Comparison of ENCODE assay signal across 19 mouse cellular contexts in genomic region chr16:12300523-12300922, GRCm38 (mm10).
DNase-seq lines count a peak whose midpoint lies in the region; ATAC-seq and TF ChIP-seq lines count a peak whose summit lies in the region.
"Had no signal": no experiment of that assay in that cellular context is flagged by ENCODE, and none has a peak within 500 bp of the region (broad histone marks: within the 10 kb centered on the region; RNA-seq: fewer than 3 reads in every experiment).

No protein-coding gene starts in this region.

- no peak for TF ChIP-seq CTCF in lung, embryonic 14.5 days (IDR thresholded peaks at IDR 0.05; ENCODE audit: low read depth)

- H3K27ac ChIP-seq in hindbrain, embryonic 14.5 days: no peak overlapping the region
- no peak overlapping the region for H3K27ac ChIP-seq in hindbrain, embryonic 13.5 days
- H3K27ac ChIP-seq in lung, embryonic 14.5 days (ENCODE audit: low read depth): no peak overlapping the region
- no peak overlapping the region for H3K27ac ChIP-seq in midbrain, embryonic 14.5 days (replicated peaks; ENCODE audit: low read depth, low read length)
- H3K27ac ChIP-seq in midbrain, embryonic 11.5 days (ENCODE audit: low read depth, low read length): no peak overlapping the region
- no peak overlapping the region for H3K27ac ChIP-seq in heart, embryonic 10.5 days
- H3K27ac ChIP-seq: embryonic facial prominence, embryonic 13.5 days; forebrain, embryonic 13.5 days; heart, embryonic 15.5 days; hindbrain, embryonic 10.5 days had no signal

- H3K4me3 ChIP-seq in hindbrain, embryonic 14.5 days (replicated peaks; ENCODE audit: low read length): no peak overlapping the region
- no peak overlapping the region for H3K4me3 ChIP-seq in hindbrain, embryonic 13.5 days
- no peak overlapping the region for H3K4me3 ChIP-seq in lung, embryonic 14.5 days (ENCODE audit: low read depth, low read length)
- no peak overlapping the region for H3K4me3 ChIP-seq in midbrain, embryonic 14.5 days (replicated peaks; ENCODE audit: low read depth, low read length)
- no peak overlapping the region for H3K4me3 ChIP-seq in midbrain, embryonic 11.5 days (ENCODE audit: low read depth, low read length)
- H3K4me3 ChIP-seq in heart, embryonic 10.5 days: no peak overlapping the region
- H3K4me3 ChIP-seq: embryonic facial prominence, embryonic 13.5 days; forebrain, embryonic 13.5 days; heart, embryonic 15.5 days; hindbrain, embryonic 10.5 days had no signal

- no peak overlapping the region for H3K9ac ChIP-seq in hindbrain, embryonic 14.5 days
- H3K9ac ChIP-seq in hindbrain, embryonic 13.5 days: no peak overlapping the region
- H3K9ac ChIP-seq in lung, embryonic 14.5 days: no peak overlapping the region
- no peak overlapping the region for H3K9ac ChIP-seq in midbrain, embryonic 14.5 days (replicated peaks; ENCODE audit: low read length)
- no peak overlapping the region for H3K9ac ChIP-seq in midbrain, embryonic 11.5 days (ENCODE audit: low read length)
- H3K9ac ChIP-seq: embryonic facial prominence, embryonic 13.5 days; forebrain, embryonic 13.5 days; heart, embryonic 15.5 days had no signal

- no peaks in the 10 kb centered on the region for H3K36me3 ChIP-seq in hindbrain, embryonic 14.5 days (replicated peaks; ENCODE audit: control insufficient read depth, insufficient read depth)
- H3K36me3 ChIP-seq in hindbrain, embryonic 13.5 days: no peaks in the 10 kb centered on the region
- no peaks in the 10 kb centered on the region for H3K36me3 ChIP-seq in lung, embryonic 14.5 days (ENCODE audit: insufficient read depth)
- no peaks in the 10 kb centered on the region for H3K36me3 ChIP-seq in midbrain, embryonic 14.5 days (ENCODE audit: control insufficient read depth, insufficient read depth, low read length)
- H3K36me3 ChIP-seq in midbrain, embryonic 11.5 days (ENCODE audit: control insufficient read depth, insufficient read depth, low read length): no peaks in the 10 kb centered on the region
- H3K36me3 ChIP-seq in heart, embryonic 10.5 days: no peaks in the 10 kb centered on the region
- H3K36me3 ChIP-seq: embryonic facial prominence, embryonic 13.5 days; heart, embryonic 15.5 days; hindbrain, embryonic 10.5 days had no signal

- no peaks in the 10 kb centered on the region for H3K4me1 ChIP-seq in hindbrain, embryonic 14.5 days (replicated peaks; ENCODE audit: control insufficient read depth, insufficient read depth, low read length)
- no peaks in the 10 kb centered on the region for H3K4me1 ChIP-seq in hindbrain, embryonic 13.5 days (replicated peaks)
- H3K4me1 ChIP-seq in lung, embryonic 14.5 days (ENCODE audit: insufficient read depth): peaks cover 3% of the 10 kb centered on the region; the same call in 1 of the 2 replicates
- H3K4me1 ChIP-seq in midbrain, embryonic 14.5 days (ENCODE audit: control insufficient read depth, insufficient read depth, low read length): no peaks in the 10 kb centered on the region
- no peaks in the 10 kb centered on the region for H3K4me1 ChIP-seq in midbrain, embryonic 11.5 days (ENCODE audit: control insufficient read depth, insufficient read depth, low read length)
- H3K4me1 ChIP-seq in heart, embryonic 10.5 days: no peaks in the 10 kb centered on the region
- H3K4me1 ChIP-seq: embryonic facial prominence, embryonic 13.5 days; forebrain, embryonic 13.5 days; heart, embryonic 15.5 days; hindbrain, embryonic 10.5 days had no signal

- no peaks in the 10 kb centered on the region for H3K9me3 ChIP-seq in hindbrain, embryonic 14.5 days (ENCODE audit: control insufficient read depth, low read length)
- no peaks in the 10 kb centered on the region for H3K9me3 ChIP-seq in hindbrain, embryonic 13.5 days
- H3K9me3 ChIP-seq in lung, embryonic 14.5 days (ENCODE audit: low read depth, low read length): no peaks in the 10 kb centered on the region
- H3K9me3 ChIP-seq in midbrain, embryonic 14.5 days (ENCODE audit: control insufficient read depth, low read length): no peaks in the 10 kb centered on the region
- no peaks in the 10 kb centered on the region for H3K9me3 ChIP-seq in midbrain, embryonic 11.5 days (ENCODE audit: control insufficient read depth, low read length)
- H3K9me3 ChIP-seq in heart, embryonic 10.5 days: no peaks in the 10 kb centered on the region
- H3K9me3 ChIP-seq: embryonic facial prominence, embryonic 13.5 days; forebrain, embryonic 13.5 days; heart, embryonic 15.5 days; hindbrain, embryonic 10.5 days had no signal

- no peaks in the 10 kb centered on the region for H3K27me3 ChIP-seq in hindbrain, embryonic 14.5 days (ENCODE audit: control insufficient read depth, insufficient read depth, low read length)
- H3K27me3 ChIP-seq in hindbrain, embryonic 13.5 days: no peaks in the 10 kb centered on the region
- H3K27me3 ChIP-seq in lung, embryonic 14.5 days (ENCODE audit: insufficient read depth, low read length): no peaks in the 10 kb centered on the region
- no peaks in the 10 kb centered on the region for H3K27me3 ChIP-seq in midbrain, embryonic 14.5 days (ENCODE audit: control insufficient read depth, insufficient read depth, low read length)
- no peaks in the 10 kb centered on the region for H3K27me3 ChIP-seq in midbrain, embryonic 11.5 days (ENCODE audit: control insufficient read depth, insufficient read depth, low read length)
- no peaks in the 10 kb centered on the region for H3K27me3 ChIP-seq in heart, embryonic 10.5 days (ENCODE audit: insufficient read depth, poor library complexity, severe bottlenecking)
- H3K27me3 ChIP-seq: embryonic facial prominence, embryonic 13.5 days; forebrain, embryonic 13.5 days; heart, embryonic 15.5 days had no signal

- no peak for ATAC-seq in hindbrain, embryonic 14.5 days (ENCODE audit: low FRiP score)
- ATAC-seq in hindbrain, embryonic 13.5 days (ENCODE audit: low FRiP score): no peak
- ATAC-seq in lung, embryonic 14.5 days (ENCODE audit: insufficient read depth): peak; percentile 70; the same call in 1 of the 2 replicates
- no peak for ATAC-seq in midbrain, embryonic 14.5 days (ENCODE audit: low FRiP score, low TSS enrichment)
- ATAC-seq in midbrain, embryonic 11.5 days (ENCODE audit: low FRiP score): no peak
- ATAC-seq: forebrain, embryonic 13.5 days had no signal

- DNase-seq in hindbrain, embryonic 14.5 days (ENCODE audit: low spot score): peak; percentile 43
- peak; percentile 85 for DNase-seq in lung, embryonic 14.5 days
- DNase-seq in lung, postnatal 25 days (ENCODE audit: low spot score): no peak
- DNase-seq in midbrain, embryonic 14.5 days: peak; percentile 35
- DNase-seq in midbrain, embryonic 11.5 days (ENCODE audit: low spot score, missing footprints): no peak
- DNase-seq in skeletal muscle tissue, adult 2 months (ENCODE audit: low read depth, low spot score): peak; percentile 2
- DNase-seq in heart, embryonic 10.5 days (ENCODE audit: low spot score): no peak
- DNase-seq: adrenal gland, adult 2 months; cerebellum, adult 18-20 months; cerebellum, adult 9-11 months; cerebellum, postnatal 36 days; gastrocnemius, postnatal 10 days; heart, adult 18-20 months had no signal

- WGBS in hindbrain, embryonic 14.5 days: 62% methylated on average over 5 of the region's 5 CpGs
- WGBS in hindbrain, embryonic 13.5 days: 51% methylated on average over 5 of the region's 5 CpGs
- 41% methylated on average over 5 of the region's 5 CpGs for WGBS in lung, embryonic 14.5 days
- WGBS in midbrain, embryonic 14.5 days: 54% methylated on average over 5 of the region's 5 CpGs
- WGBS in midbrain, embryonic 11.5 days: 58% methylated on average over 5 of the region's 5 CpGs
- 67% methylated on average over 5 of the region's 5 CpGs for WGBS in heart, embryonic 10.5 days

- H3K4me2 ChIP-seq in hindbrain, embryonic 14.5 days (replicated peaks): no peak overlapping the region
- H3K4me2 ChIP-seq in hindbrain, embryonic 13.5 days: no peak overlapping the region
- no peak overlapping the region for H3K4me2 ChIP-seq in lung, embryonic 14.5 days
- H3K4me2 ChIP-seq in midbrain, embryonic 14.5 days (ENCODE audit: low read length): no peak overlapping the region
- H3K4me2 ChIP-seq in midbrain, embryonic 11.5 days: no peak overlapping the region
- H3K4me2 ChIP-seq: embryonic facial prominence, embryonic 13.5 days; forebrain, embryonic 13.5 days; heart, embryonic 11.5 days; heart, embryonic 15.5 days had no signal

Comparison
In these comparisons a context has a peak if more than half of its experiments do, and no peak if none do; other contexts are left out.
1. DNase-seq: peak in hindbrain, embryonic 14.5 days (single experiment), lung, embryonic 14.5 days (single experiment), midbrain, embryonic 14.5 days (single experiment) and skeletal muscle tissue, adult 2 months (single experiment); none in lung, postnatal 25 days (single experiment), midbrain, embryonic 11.5 days (single experiment) and heart, embryonic 10.5 days (single experiment).